Mouse (Mus musculus) lung, postnatal 4 days (tissue): ENCODE measurements around the gene Map3k3.
"Not testable (repeated sequence)": the region's sequence is repeated elsewhere in the genome, so short reads cannot be mapped to it uniquely, and the experiment has no call there.

Experiments used
- DNase-seq, 2 experiments: peaks; one replicate each; pipeline ENCODE4 v3.0.0; 2021

Gene Map3k3

GRCm38 (mm10) chr11:106193371-106194154 is 109.2 kb downstream of the Map3k3 start:
- peak; percentile 97 to 98 for DNase-seq

GRCm38 (mm10) chr11:106194155-106194541 is 109.7 kb downstream of the Map3k3 start:
- no peak for DNase-seq

GRCm38 (mm10) chr11:106194891-106195290 is 110.5 kb downstream of the Map3k3 start:
- DNase-seq, result no peak

GRCm38 (mm10) chr11:106195341-106195740 is 110.9 kb downstream of the Map3k3 start:
- DNase-seq, result no peak

- no peak for DNase-seq
Observed at GRCm38 (mm10) chr11:106198277-106198676, 113.9 kb downstream of the Map3k3 start.

- DNase-seq, result not testable (repeated sequence)
Observed at GRCm38 (mm10) chr11:106199997-106200396, 115.6 kb downstream of the Map3k3 start.

GRCm38 (mm10) chr11:106200756-106201155 is 116.3 kb downstream of the Map3k3 start:
- DNase-seq, result no peak

GRCm38 (mm10) chr11:106201337-106202122 is 117.1 kb downstream of the Map3k3 start:
- no peak for DNase-seq

- no peak for DNase-seq
Observed at GRCm38 (mm10) chr11:106202123-106202465, 117.7 kb downstream of the Map3k3 start, which contains the start of gene Strada. Gene Strada, minus strand, starts transcription at chr11:106202168.
